Mouse (Mus musculus) midbrain, embryonic 11.5 days (tissue): Measurements from ENCODE around the gene Actb. TPM values are rescaled to one million over a fixed set of nuclear protein-coding genes. Genes with fewer than 3 reads are reported as not detected.

Experiments used
- ATAC-seq: fragments of 200-750 bp; cut with Nextera tagmentation; 2 replicates; pipeline ENCODE4 v1.8.0; 2017; ENCODE audit warnings: moderate TSS enrichment, moderate library complexity; ENCODE audit not compliant: low FRiP score
- DNase-seq: peaks from one replicate; pipeline ENCODE4 v3.0.0; 2015; ENCODE audit warnings: low spot score; ENCODE audit errors: missing footprints
- H3K27ac ChIP-seq: fragments of 300-500 bp; sonication (generic); 2 replicates; pipeline ENCODE4 v1.5.1; 2014; ENCODE audit warnings: low read depth, low read length
- H3K27me3 ChIP-seq: fragments of 300-500 bp; sonication (generic); 2 replicates; pipeline ENCODE4 v1.6.1; 2014; ENCODE audit warnings: mild to moderate bottlenecking, low read length, moderate library complexity, mixed read lengths; ENCODE audit not compliant: control insufficient read depth, insufficient read depth
- H3K36me3 ChIP-seq: fragments of 300-500 bp; sonication (generic); 2 replicates; pipeline ENCODE4 v1.6.1; 2014; ENCODE audit warnings: mild to moderate bottlenecking, low read length, moderate library complexity, mixed read lengths; ENCODE audit not compliant: control insufficient read depth, insufficient read depth
- H3K4me1 ChIP-seq: fragments of 300-500 bp; sonication (generic); 2 replicates; pipeline ENCODE4 v1.6.1; 2014; ENCODE audit warnings: low read length; ENCODE audit not compliant: control insufficient read depth, insufficient read depth
- H3K4me2 ChIP-seq: fragments of 300-500 bp; sonication (generic); 2 replicates; pipeline ENCODE4 v1.6.1; 2014; ENCODE audit warnings: mild to moderate bottlenecking, moderate library complexity
- H3K4me3 ChIP-seq: fragments of 300-500 bp; sonication (generic); 2 replicates; pipeline ENCODE4 v1.5.1; 2014; ENCODE audit warnings: low read depth, low read length
- H3K9ac ChIP-seq: fragments of 300-500 bp; sonication (generic); 2 replicates; pipeline ENCODE4 v1.6.1; 2014; ENCODE audit warnings: low read length
- H3K9me3 ChIP-seq: fragments of 300-500 bp; sonication (generic); 2 replicates; pipeline ENCODE4 v1.6.1; 2016; ENCODE audit warnings: low read length; ENCODE audit not compliant: control insufficient read depth
- WGBS: fragments of 180-500 bp; shearing (Covaris S2); extraction: QIAGEN DNeasy Blood & Tissue Kit; methylation state at CpG from one replicate; pipeline ENCODE4 v1.1.7; 2014; 5-methylcytosine and 5-hydroxymethylcytosine counted together
- polyA plus RNA-seq: library from polyadenylated mRNA; unstranded; fragments of >200 nt; fragmentation: Nextera tagmentation; extraction: Ambion mirVana; gene quantifications from 2 replicates; pipeline ENCODE4 v1.2.1, GENCODE M21; 2014

Gene Actb
- polyA plus RNA-seq, 1 experiment from 2014 or later: 15,094 TPM

GRCm38 (mm10) chr5:142935642-142936335, 29.2 kb upstream of the Actb start:
- H3K4me3 ChIP-seq: no peak overlapping the region
- no peaks in the 10 kb centered on the region for H3K36me3 ChIP-seq
- peak overlapping the region; percentile 37 for H3K9ac ChIP-seq
- WGBS: 16% methylated on average over 13 of the region's 13 CpGs
- no peaks in the 10 kb centered on the region for H3K9me3 ChIP-seq
- ATAC-seq (peak; percentile 73), DNase-seq (peak; percentile 97)
- H3K27me3 ChIP-seq: no peaks in the 10 kb centered on the region
- no peak overlapping the region for H3K27ac ChIP-seq
- H3K4me2 ChIP-seq: peak overlapping the region; percentile 32
- H3K4me1 ChIP-seq: 0 out of 2 replicates have a peak, but pooled peaks cover 4% of the 10 kb centered on the region

- no peak overlapping the region for H3K4me3 ChIP-seq
- no peak for ATAC-seq
- 80% methylated on average over 8 of the region's 8 CpGs for WGBS
Measured at GRCm38 (mm10) chr5:142932731-142933130, 26.2 kb upstream of the Actb start.

GRCm38 (mm10) chr5:142932084-142932685, 25.6 kb upstream of the Actb start:
- no peak overlapping the region for H3K27ac ChIP-seq
- 26% methylated on average over 9 of the region's 9 CpGs for WGBS
- H3K9me3 ChIP-seq: no peaks in the 10 kb centered on the region
- H3K36me3 ChIP-seq: no peaks in the 10 kb centered on the region
- H3K9ac ChIP-seq: peak overlapping the region; percentile 24; the same call in 1 of the 2 replicates
- peaks cover 10% of the 10 kb centered on the region; the same call in 1 of the 2 replicates for H3K4me1 ChIP-seq
- no peak overlapping the region for H3K4me3 ChIP-seq
- H3K4me2 ChIP-seq: no peak overlapping the region
- DNase-seq (peak; percentile 96), ATAC-seq (0 out of 2 replicates have a peak, but pooled peaks have one; percentile 20)
- peaks cover 4% of the 10 kb centered on the region; the same call in 1 of the 2 replicates for H3K27me3 ChIP-seq

More at GRCm38 (mm10) chr5:142932731-142933130, 26.2 kb upstream of the Actb start:
- Histone ChIP-seq H3K4me2 (no peak overlapping the region), H3K9me3 (no peaks in the 10 kb centered on the region), H3K4me1 (peaks cover 10% of the 10 kb centered on the region; the same call in 1 of the 2 replicates), H3K36me3 (no peaks in the 10 kb centered on the region), H3K27ac (no peak overlapping the region), H3K9ac (no peak overlapping the region), H3K27me3 (peaks cover 4% of the 10 kb centered on the region; the same call in 1 of the 2 replicates)
- no peak for DNase-seq

DNA sequence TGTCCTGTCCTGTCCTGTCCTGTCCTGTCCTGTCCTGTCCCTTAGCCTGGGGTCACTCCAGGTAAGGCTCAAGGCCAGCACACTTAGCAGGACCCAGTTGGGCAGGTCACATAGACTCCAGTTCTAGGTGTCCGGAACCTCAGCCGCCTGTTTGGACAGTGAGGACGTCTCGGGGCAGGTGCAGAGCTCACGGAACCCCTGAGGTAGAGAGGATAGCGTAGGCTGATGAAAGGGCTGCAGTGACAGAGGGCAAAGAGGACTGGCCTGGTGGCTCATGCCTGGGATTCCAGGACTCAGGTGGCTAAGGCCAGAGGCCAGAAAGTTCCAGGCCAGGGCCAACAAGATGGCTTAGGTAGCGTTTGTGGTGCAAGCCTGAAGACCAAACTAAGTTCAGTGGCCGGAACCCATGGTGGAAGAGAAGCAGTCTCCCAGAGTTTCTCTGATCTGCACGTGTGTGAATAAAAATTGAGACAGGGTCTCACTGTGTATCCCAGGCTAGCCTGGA, 24.7 kb upstream of the Actb start:
- H3K27ac ChIP-seq: no peak overlapping the region
- H3K9ac ChIP-seq: no peak overlapping the region
- H3K4me3 ChIP-seq: no peak overlapping the region
- no peak for ATAC-seq
- 84% methylated on average over 9 of the region's 9 CpGs for WGBS
- H3K9me3 ChIP-seq: no peaks in the 10 kb centered on the region
- no peaks in the 10 kb centered on the region for H3K36me3 ChIP-seq
- H3K4me2 ChIP-seq: no peak overlapping the region
- peaks cover 15% of the 10 kb centered on the region for H3K4me1 ChIP-seq
- peaks cover 4% of the 10 kb centered on the region; the same call in 1 of the 2 replicates for H3K27me3 ChIP-seq
- DNase-seq: no peak

GRCm38 (mm10) chr5:142929400-142929752, 22.8 kb upstream of the Actb start:
- Histone ChIP-seq H3K9me3 (no peaks in the 10 kb centered on the region), H3K4me1 (peaks cover 13% of the 10 kb centered on the region), H3K36me3 (no peaks in the 10 kb centered on the region), H3K27me3 (peaks cover 4% of the 10 kb centered on the region; the same call in 1 of the 2 replicates), H3K4me3 (peak overlapping the region; percentile 34), H3K27ac (no peak overlapping the region), H3K9ac (peak overlapping the region; percentile 69), H3K4me2 (peak overlapping the region; percentile 53)
- DNase-seq: no peak
- WGBS: 20% methylated on average over 4 of the region's 4 CpGs
- ATAC-seq: no peak

GRCm38 (mm10) chr5:142928749-142929399, 22.3 kb upstream of the Actb start:
- peak; percentile 60; the same call in 1 of the 2 replicates for ATAC-seq
- Histone ChIP-seq H3K27me3 (peaks cover 4% of the 10 kb centered on the region; the same call in 1 of the 2 replicates), H3K4me1 (peaks cover 13% of the 10 kb centered on the region), H3K9me3 (no peaks in the 10 kb centered on the region), H3K27ac (no peak overlapping the region), H3K4me3 (peak overlapping the region; percentile 34), H3K9ac (peak overlapping the region; percentile 69), H3K36me3 (no peaks in the 10 kb centered on the region), H3K4me2 (peak overlapping the region; percentile 53)
- DNase-seq: peak; percentile 92
- 3% methylated on average over 35 of the region's 35 CpGs for WGBS

GRCm38 (mm10) chr5:142927341-142927930, 20.9 kb upstream of the Actb start:
- H3K9ac ChIP-seq: no peak overlapping the region
- peaks cover 4% of the 10 kb centered on the region; the same call in 1 of the 2 replicates for H3K27me3 ChIP-seq
- ATAC-seq: no peak
- H3K9me3 ChIP-seq: no peaks in the 10 kb centered on the region
- H3K27ac ChIP-seq: no peak overlapping the region
- no peak for DNase-seq
- H3K4me1 ChIP-seq: peaks cover 13% of the 10 kb centered on the region
- no peaks in the 10 kb centered on the region for H3K36me3 ChIP-seq
- WGBS: 94% methylated on average over 12 of the region's 12 CpGs
- no peak overlapping the region for H3K4me3 ChIP-seq
- H3K4me2 ChIP-seq: no peak overlapping the region

GRCm38 (mm10) chr5:142926940-142927228, 20.3 kb upstream of the Actb start:
- H3K4me3 ChIP-seq: no peak overlapping the region
- no peak overlapping the region for H3K27ac ChIP-seq
- DNase-seq (no peak), ATAC-seq (no peak)
- 54% methylated on average over 3 of the region's 3 CpGs for WGBS
- H3K4me2 ChIP-seq: no peak overlapping the region
- H3K9ac ChIP-seq: no peak overlapping the region
- H3K27me3 ChIP-seq: peaks cover 4% of the 10 kb centered on the region; the same call in 1 of the 2 replicates
- no peaks in the 10 kb centered on the region for H3K36me3 ChIP-seq
- H3K4me1 ChIP-seq: peaks cover 13% of the 10 kb centered on the region
- no peaks in the 10 kb centered on the region for H3K9me3 ChIP-seq
